Mouse (Mus musculus) heart, adult 2 months (tissue): ENCODE measurements around the gene Lrrc4c. TPM values are rescaled to one million over a fixed set of nuclear protein-coding genes. Genes with fewer than 3 reads are reported as not detected.

Experiments used
- DNase-seq, 2 experiments: peaks; one replicate each; pipeline ENCODE4 v3.0.0; 2021
- H3K27ac ChIP-seq: fragments of 200-600 bp; 2 replicates; pipeline ENCODE4 v1.8.1; 2022
- H3K27me3 ChIP-seq: fragments of 200-500 bp; 2 replicates; pipeline ENCODE4 v1.6.1; 2012; ENCODE audit warnings: mild to moderate bottlenecking, low read length, inconsistent platforms, mixed read lengths; ENCODE audit not compliant: control insufficient read depth, insufficient read depth
- H3K36me3 ChIP-seq: fragments of 200-500 bp; 2 replicates; pipeline ENCODE4 v1.6.1; 2012; ENCODE audit warnings: low read length, inconsistent platforms; ENCODE audit not compliant: control insufficient read depth, insufficient read depth
- H3K4me1 ChIP-seq: fragments of 200-500 bp; 2 replicates; pipeline ENCODE4 v1.6.1; 2011; ENCODE audit warnings: low read length; ENCODE audit not compliant: control insufficient read depth, insufficient read depth
- H3K4me3 ChIP-seq: fragments of 200-600 bp; 2 replicates; pipeline ENCODE4 v1.8.1; 2022
- H3K79me2 ChIP-seq: fragments of 200-500 bp; replicated peaks from 2 replicates; pipeline ENCODE4 v1.6.1; 2012; ENCODE audit warnings: mild to moderate bottlenecking, inconsistent platforms, low read length, moderate library complexity, mixed read lengths; ENCODE audit not compliant: control insufficient read depth, insufficient read depth
- H3K9ac ChIP-seq: fragments of 200-500 bp; 2 replicates; pipeline ENCODE4 v1.6.1; 2012; ENCODE audit warnings: low read depth, mild to moderate bottlenecking, control low read depth, inconsistent platforms, low read length, mixed read lengths
- CTCF ChIP-seq: fragments of 200-600 bp; IDR thresholded peaks from 2 replicates; pipeline ENCODE4 v1.8.1; 2022; ENCODE audit warnings: antibody characterized with exemption, mild to moderate bottlenecking, moderate library complexity
- EP300 ChIP-seq: fragments of 200-500 bp; IDR thresholded peaks from 2 replicates; pipeline ENCODE4 v1.6.1; 2011; ENCODE audit warnings: low read depth, low read length, control low read depth; ENCODE audit not compliant: insufficient read depth
- POLR2A ChIP-seq: fragments of 200-500 bp; IDR thresholded peaks from 2 replicates; pipeline ENCODE4 v1.6.1; 2011; ENCODE audit warnings: mild to moderate bottlenecking, low read depth, low read length, control low read depth; ENCODE audit not compliant: insufficient read depth
- WGBS: fragments of 180-500 bp; shearing (Covaris S2); methylation state at CpG from one replicate; pipeline ENCODE4 v1.1.7; 2018; 5-methylcytosine and 5-hydroxymethylcytosine counted together
- intact Hi-C: fragments of 180-260 bp; cut with DNase I; formaldehyde crosslinking; loops from one replicate; pipeline ENCODE4 v1.15.1; 2025
- polyA plus RNA-seq: library from polyadenylated mRNA; depleted of rRNA; stranded (reverse); fragments of >200 nt; gene quantifications from 2 replicates; pipeline ENCODE4 v1.2.3, GENCODE M21; 2012
- total RNA-seq, 2 experiments: library from RNA; stranded (reverse); gene quantifications; 2 replicates each; pipeline ENCODE4 v1.2.3; 2021

Lrrc4c gene
- total and polyA plus RNA-seq, 3 experiments = 0.20 to 0.39 (median 0.23) TPM

DNA sequence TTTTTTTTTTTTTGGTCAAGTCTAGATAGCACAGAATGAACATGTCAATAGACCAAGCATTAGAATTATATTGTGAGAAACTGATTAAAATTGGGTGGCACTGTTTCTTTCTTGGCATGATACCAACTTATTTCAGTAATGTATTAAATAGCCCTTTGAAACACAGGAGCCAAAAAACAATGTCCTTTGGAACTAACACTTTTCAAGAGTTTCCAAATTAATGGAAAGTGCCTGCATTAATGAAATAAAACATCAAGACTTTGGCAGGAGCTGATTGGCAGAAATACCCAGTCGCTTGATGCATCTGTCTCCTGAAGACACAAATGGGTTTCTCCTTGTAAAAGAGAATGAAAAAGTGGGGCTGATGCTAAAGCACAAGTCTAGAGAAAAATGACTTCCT is 1184.5 kb downstream of the Lrrc4c start:
- Histone ChIP-seq H3K27ac (no peak overlapping the region), H3K4me3 (no peak overlapping the region), H3K9ac (no peak overlapping the region), H3K79me2 (no peaks in the 10 kb centered on the region), H3K4me1 (no peaks in the 10 kb centered on the region), H3K36me3 (no peaks in the 10 kb centered on the region), H3K27me3 (no peaks in the 10 kb centered on the region)
- WGBS = 80% methylated on average over 1 of the region's 1 CpGs
- intact Hi-C loops = no loop called here
- no peak for DNase-seq
- TF ChIP-seq CTCF = no peak
- no peak for TF ChIP-seq POLR2A
- no peak for TF ChIP-seq EP300

DNA sequence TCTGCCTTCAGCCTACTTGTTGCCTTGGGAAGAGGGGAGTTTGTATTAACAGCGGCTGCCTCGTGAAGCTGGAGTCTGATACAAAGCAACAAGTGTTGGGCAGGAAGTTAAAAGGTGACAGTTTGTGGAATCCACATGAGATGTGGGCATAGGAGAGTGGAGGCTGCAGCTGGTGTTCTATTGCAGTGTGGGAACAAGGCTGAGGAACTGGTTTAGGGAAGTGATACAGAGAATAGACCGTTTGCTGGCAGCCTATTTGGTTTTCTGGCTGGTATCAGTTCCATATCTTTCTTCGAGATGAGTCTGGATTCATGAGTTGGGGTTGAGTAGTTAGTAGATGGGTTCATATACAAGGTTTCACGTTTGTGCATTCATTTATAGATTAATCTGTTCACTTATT is 1186.9 kb downstream of the Lrrc4c start:
- TF ChIP-seq EP300 (no peak), CTCF (no peak), POLR2A (no peak)
- WGBS = 51% methylated on average over 5 of the region's 5 CpGs

DNA sequence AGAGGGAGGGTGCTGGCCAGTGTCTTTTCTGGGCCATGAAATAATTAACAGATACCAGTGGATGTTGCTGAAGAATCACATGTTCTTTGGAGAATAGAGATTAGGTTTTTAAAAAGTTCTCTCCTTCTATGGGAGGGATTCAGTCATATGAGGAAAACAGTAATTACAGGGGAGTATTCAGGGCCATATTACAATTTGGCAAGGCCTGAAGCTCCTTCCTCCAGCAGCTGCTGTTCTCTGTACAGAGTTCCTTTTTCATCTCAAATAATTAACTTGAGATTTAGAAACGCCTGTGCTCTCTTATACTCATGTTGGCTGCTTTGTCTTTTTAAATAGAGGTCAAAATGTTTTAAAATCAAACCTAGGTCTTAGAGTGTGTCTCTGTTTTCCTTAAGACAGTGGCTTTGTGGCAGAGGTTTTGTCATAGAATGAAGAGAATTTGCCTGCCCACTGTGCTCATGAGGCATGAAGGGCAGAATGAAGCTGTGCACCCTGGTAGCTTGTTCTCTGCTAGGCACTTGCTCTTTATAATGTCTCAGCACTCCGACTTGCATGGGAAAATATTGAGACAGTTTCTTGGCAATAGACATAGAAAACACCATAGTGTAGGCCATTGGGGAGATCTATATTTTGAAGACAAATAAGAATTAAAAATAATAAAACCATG is 1206.4 kb downstream of the Lrrc4c start:
- TF ChIP-seq CTCF (no peak), POLR2A (no peak), EP300 (no peak)
- H3K79me2 ChIP-seq = no peaks in the 10 kb centered on the region
- WGBS = 47% methylated on average over 2 of the region's 2 CpGs
- no peaks in the 10 kb centered on the region for H3K27me3 ChIP-seq
- H3K27ac ChIP-seq = no peak overlapping the region
- intact Hi-C loops = no loop called here
- H3K4me3 ChIP-seq = no peak overlapping the region
- H3K4me1 ChIP-seq = no peaks in the 10 kb centered on the region
- no peak for DNase-seq
- H3K36me3 ChIP-seq = no peaks in the 10 kb centered on the region
- H3K9ac ChIP-seq = no peak overlapping the region

More for the DNA sequence above, 1186.9 kb downstream of the Lrrc4c start:
- Histone ChIP-seq H3K4me1 (no peaks in the 10 kb centered on the region), H3K27me3 (no peaks in the 10 kb centered on the region), H3K27ac (no peak overlapping the region), H3K36me3 (no peaks in the 10 kb centered on the region), H3K79me2 (no peaks in the 10 kb centered on the region), H3K9ac (no peak overlapping the region), H3K4me3 (no peak overlapping the region)
- DNase-seq = no peak
- intact Hi-C loops = no loop called here

GRCm38 (mm10) chr2:97525107-97525506 is 1207.1 kb downstream of the Lrrc4c start:
- Histone ChIP-seq H3K27me3 (no peaks in the 10 kb centered on the region), H3K27ac (no peak overlapping the region), H3K4me3 (no peak overlapping the region), H3K36me3 (no peaks in the 10 kb centered on the region), H3K4me1 (no peaks in the 10 kb centered on the region), H3K79me2 (no peaks in the 10 kb centered on the region), H3K9ac (no peak overlapping the region)
- WGBS = 75% methylated on average over 2 of the region's 2 CpGs
- DNase-seq = no peak
- no peak for TF ChIP-seq EP300
- no peak for TF ChIP-seq POLR2A
- intact Hi-C loops = no loop called here

- no peak overlapping the region for H3K4me3 ChIP-seq
- intact Hi-C loops = no loop called here
- no peaks in the 10 kb centered on the region for H3K4me1 ChIP-seq
- no peak overlapping the region for H3K9ac ChIP-seq
- WGBS = 58% methylated on average over 4 of the region's 4 CpGs
- no peaks in the 10 kb centered on the region for H3K27me3 ChIP-seq
- no peak for DNase-seq
- H3K27ac ChIP-seq = no peak overlapping the region
- no peaks in the 10 kb centered on the region for H3K79me2 ChIP-seq
- no peaks in the 10 kb centered on the region for H3K36me3 ChIP-seq
- no peak for TF ChIP-seq CTCF
- no peak for TF ChIP-seq POLR2A
- no peak for TF ChIP-seq EP300
These were observed 1212.7 kb downstream of the Lrrc4c start for GRCm38 (mm10) chr2:97530622-97531021.

- intact Hi-C loops = no loop called here
- H3K27me3 ChIP-seq = no peaks in the 10 kb centered on the region
- 72% methylated on average over 10 of the region's 10 CpGs for WGBS
These were observed 1226.0 kb downstream of the Lrrc4c start for GRCm38 (mm10) chr2:97543691-97544672.

More at GRCm38 (mm10) chr2:97543691-97544672, 1226.0 kb downstream of the Lrrc4c start:
- TF ChIP-seq CTCF = no peak
- no peak for TF ChIP-seq POLR2A
- no peak for TF ChIP-seq EP300
- Histone ChIP-seq H3K36me3 (no peaks in the 10 kb centered on the region), H3K9ac (no peak overlapping the region), H3K4me1 (no peaks in the 10 kb centered on the region), H3K79me2 (no peaks in the 10 kb centered on the region), H3K27ac (no peak overlapping the region), H3K4me3 (no peak overlapping the region)
- no peak for DNase-seq
